Mouse (Mus musculus) neural tube, embryonic 15.5 days (tissue): ENCODE data around the gene Cox8a. TPM values are rescaled to one million over a fixed set of nuclear protein-coding genes. Genes with fewer than 3 reads are reported as not detected.

ENCODE experiments used
- ATAC-seq: fragments of 200-750 bp; cut with Nextera tagmentation; 2 replicates; pipeline ENCODE4 v1.8.0; 2017; ENCODE audit warnings: mild to moderate bottlenecking, moderate TSS enrichment, moderate library complexity; ENCODE audit not compliant: low FRiP score
- H3K27ac ChIP-seq: fragments of 300-500 bp; sonication (generic); replicated peaks from 2 replicates; pipeline ENCODE4 v1.5.1; 2015; ENCODE audit warnings: mild to moderate bottlenecking, inconsistent platforms
- H3K27me3 ChIP-seq: fragments of 300-500 bp; sonication (generic); replicated peaks from 2 replicates; pipeline ENCODE4 v1.6.1; 2015; ENCODE audit warnings: inconsistent platforms
- H3K36me3 ChIP-seq: fragments of 300-500 bp; sonication (generic); 2 replicates; pipeline ENCODE4 v1.6.1; 2015; ENCODE audit warnings: inconsistent platforms
- H3K4me1 ChIP-seq: fragments of 300-500 bp; sonication (generic); 2 replicates; pipeline ENCODE4 v1.6.1; 2015; ENCODE audit warnings: inconsistent platforms
- H3K4me2 ChIP-seq: fragments of 300-500 bp; sonication (generic); 2 replicates; pipeline ENCODE4 v1.6.1; 2015; ENCODE audit warnings: inconsistent platforms, mild to moderate bottlenecking, moderate library complexity
- H3K4me3 ChIP-seq: fragments of 300-500 bp; sonication (generic); replicated peaks from 2 replicates; pipeline ENCODE4 v1.5.1; 2015; ENCODE audit warnings: mild to moderate bottlenecking, inconsistent platforms
- H3K9ac ChIP-seq: fragments of 300-500 bp; sonication (generic); replicated peaks from 2 replicates; pipeline ENCODE4 v1.6.1; 2015; ENCODE audit warnings: mild to moderate bottlenecking, inconsistent platforms
- H3K9me3 ChIP-seq: fragments of 300-500 bp; sonication (generic); replicated peaks from 2 replicates; pipeline ENCODE4 v1.6.1; 2016; ENCODE audit warnings: inconsistent platforms
- WGBS: fragments of 180-500 bp; shearing (Covaris S2); methylation state at CpG from one replicate; pipeline ENCODE4 v1.1.7; 2015; ENCODE audit warnings: mixed read lengths; 5-methylcytosine and 5-hydroxymethylcytosine counted together
- polyA plus RNA-seq: library from polyadenylated mRNA; unstranded; fragments of >200 nt; fragmentation: Nextera tagmentation; extraction: Ambion mirVana; gene quantifications from 2 replicates; pipeline ENCODE4 v1.2.1, GENCODE M21; 2015

Gene Cox8a
- polyA plus RNA-seq = 1,209 and 1,254 TPM in 2 replicates

GRCm38 (mm10) chr19:7217162-7217925, at the start of gene Cox8a:
TSS of gene Cox8a (minus strand) at chr19:7217616.
- H3K9ac ChIP-seq = peak within 1 kb of the TSS; percentile 65
- peak within 1 kb of the TSS; percentile 93 for H3K27ac ChIP-seq
- H3K4me3 ChIP-seq = peak within 1 kb of the TSS; percentile 70
- peaks cover 16% of the 10 kb centered on the region for H3K36me3 ChIP-seq
- WGBS = under 1% methylated on average over 50 of the region's 50 CpGs
- no peaks in the 10 kb centered on the region for H3K27me3 ChIP-seq
- peak within 1 kb of the TSS; percentile 71 for H3K4me2 ChIP-seq
- H3K9me3 ChIP-seq = no peaks in the 10 kb centered on the region
- peak; percentile 96 for ATAC-seq
- peaks cover 38% of the 10 kb centered on the region for H3K4me1 ChIP-seq

- peak overlapping the region; percentile 91 for H3K27ac ChIP-seq
- H3K36me3 ChIP-seq = peaks cover 10% of the 10 kb centered on the region
- WGBS = 26% methylated on average over 4 of the region's 4 CpGs
- peak overlapping the region; percentile 86; the same call in 1 of the 2 replicates for H3K4me2 ChIP-seq
- H3K9ac ChIP-seq = no peak overlapping the region
- H3K9me3 ChIP-seq = no peaks in the 10 kb centered on the region
- no peak for ATAC-seq
- no peaks in the 10 kb centered on the region for H3K27me3 ChIP-seq
- no peak overlapping the region for H3K4me3 ChIP-seq
- peaks cover 68% of the 10 kb centered on the region for H3K4me1 ChIP-seq
Observed at GRCm38 (mm10) chr19:7266421-7266831, 49.0 kb upstream of the Cox8a start.

GRCm38 (mm10) chr19:7265478-7266191, 48.2 kb upstream of the Cox8a start:
- no peaks in the 10 kb centered on the region for H3K27me3 ChIP-seq
- peaks cover 3% of the 10 kb centered on the region; the same call in 1 of the 2 replicates for H3K36me3 ChIP-seq
- no peak overlapping the region for H3K4me3 ChIP-seq
- H3K4me2 ChIP-seq = no peak overlapping the region
- 9% methylated on average over 14 of the region's 14 CpGs for WGBS
- H3K27ac ChIP-seq = peak overlapping the region; percentile 91
- H3K9me3 ChIP-seq = no peaks in the 10 kb centered on the region
- H3K9ac ChIP-seq = no peak overlapping the region
- H3K4me1 ChIP-seq = peaks cover 60% of the 10 kb centered on the region
- ATAC-seq = no peak

GRCm38 (mm10) chr19:7264766-7265331, 47.4 kb upstream of the Cox8a start:
- Histone ChIP-seq H3K4me2 (no peak overlapping the region), H3K27me3 (no peaks in the 10 kb centered on the region), H3K36me3 (no peaks in the 10 kb centered on the region), H3K9ac (no peak overlapping the region), H3K4me1 (peaks cover 52% of the 10 kb centered on the region), H3K4me3 (no peak overlapping the region), H3K27ac (peak overlapping the region; percentile 46; the same call in 1 of the 2 replicates), H3K9me3 (no peaks in the 10 kb centered on the region)
- no peak for ATAC-seq
- 26% methylated on average over 6 of the region's 6 CpGs for WGBS

- Histone ChIP-seq H3K4me3 (no peak overlapping the region), H3K9ac (no peak overlapping the region), H3K4me2 (no peak overlapping the region), H3K36me3 (no peaks in the 10 kb centered on the region), H3K4me1 (peaks cover 46% of the 10 kb centered on the region), H3K27me3 (no peaks in the 10 kb centered on the region), H3K9me3 (no peaks in the 10 kb centered on the region), H3K27ac (0 out of 2 replicates have a peak overlapping the region, but pooled peaks have one; percentile 14)
- 23% methylated on average over 9 of the region's 9 CpGs for WGBS
- ATAC-seq = no peak
Observed at GRCm38 (mm10) chr19:7264088-7264765, 46.8 kb upstream of the Cox8a start.

- no peak overlapping the region for H3K4me3 ChIP-seq
- H3K4me1 ChIP-seq = peaks cover 35% of the 10 kb centered on the region
- ATAC-seq = no peak
- no peaks in the 10 kb centered on the region for H3K36me3 ChIP-seq
- no peaks in the 10 kb centered on the region for H3K9me3 ChIP-seq
- no peak overlapping the region for H3K4me2 ChIP-seq
- WGBS = 97% methylated on average over 1 of the region's 1 CpGs
- no peak overlapping the region for H3K9ac ChIP-seq
- no peak overlapping the region for H3K27ac ChIP-seq
- no peaks in the 10 kb centered on the region for H3K27me3 ChIP-seq
Observed at GRCm38 (mm10) chr19:7262592-7262991, 45.2 kb upstream of the Cox8a start.

- no peak for ATAC-seq
Observed at GRCm38 (mm10) chr19:7261964-7262363, 44.5 kb upstream of the Cox8a start.

GRCm38 (mm10) chr19:7261476-7261875, 44.1 kb upstream of the Cox8a start:
- no peak for ATAC-seq
- Histone ChIP-seq H3K9ac (no peak overlapping the region), H3K27ac (no peak overlapping the region), H3K4me1 (peaks cover 24% of the 10 kb centered on the region), H3K9me3 (no peaks in the 10 kb centered on the region), H3K27me3 (no peaks in the 10 kb centered on the region), H3K4me2 (no peak overlapping the region), H3K36me3 (no peaks in the 10 kb centered on the region), H3K4me3 (no peak overlapping the region)
- 88% methylated on average over 1 of the region's 1 CpGs for WGBS

More at GRCm38 (mm10) chr19:7261964-7262363, 44.5 kb upstream of the Cox8a start:
- H3K9ac ChIP-seq = no peak overlapping the region
- no peak overlapping the region for H3K4me3 ChIP-seq
- 93% methylated on average over 3 of the region's 3 CpGs for WGBS
- peaks cover 29% of the 10 kb centered on the region for H3K4me1 ChIP-seq
- H3K27ac ChIP-seq = no peak overlapping the region
- H3K4me2 ChIP-seq = no peak overlapping the region
- no peaks in the 10 kb centered on the region for H3K36me3 ChIP-seq
- H3K9me3 ChIP-seq = no peaks in the 10 kb centered on the region
- H3K27me3 ChIP-seq = no peaks in the 10 kb centered on the region

- no peak overlapping the region for H3K9ac ChIP-seq
- no peaks in the 10 kb centered on the region for H3K4me1 ChIP-seq
- no peaks in the 10 kb centered on the region for H3K9me3 ChIP-seq
- ATAC-seq = no peak
- no peak overlapping the region for H3K4me2 ChIP-seq
- no peaks in the 10 kb centered on the region for H3K36me3 ChIP-seq
- H3K27ac ChIP-seq = no peak overlapping the region
- no peaks in the 10 kb centered on the region for H3K27me3 ChIP-seq
- no peak overlapping the region for H3K4me3 ChIP-seq
- WGBS = 77% methylated on average over 5 of the region's 5 CpGs
Observed at GRCm38 (mm10) chr19:7257881-7258280, 40.5 kb upstream of the Cox8a start.

GRCm38 (mm10) chr19:7246021-7246420, 28.6 kb upstream of the Cox8a start:
- no peak overlapping the region for H3K4me2 ChIP-seq
- no peaks in the 10 kb centered on the region for H3K36me3 ChIP-seq
- H3K9ac ChIP-seq = no peak overlapping the region
- H3K9me3 ChIP-seq = no peaks in the 10 kb centered on the region
- no peak overlapping the region for H3K4me3 ChIP-seq
- H3K27ac ChIP-seq = no peak overlapping the region
- H3K4me1 ChIP-seq = peaks cover 6% of the 10 kb centered on the region
- H3K27me3 ChIP-seq = 0 out of 2 replicates have a peak, but pooled peaks cover 3% of the 10 kb centered on the region
- 84% methylated on average over 3 of the region's 3 CpGs for WGBS
- ATAC-seq = no peak
